In genomic region chr16:18533061-18533460, GRCm38 (mm10) we compare ENCODE assay signal across 10 mouse cellular contexts. TPM values are rescaled to one million over a fixed set of nuclear protein-coding genes. Genes with fewer than 3 reads are reported as not detected.
A peak's percentile ranks its signal among the peaks of the same experiment; 100 is the strongest.
DNase-seq lines count a peak whose midpoint lies in the region; ATAC-seq and TF ChIP-seq lines count a peak whose summit lies in the region.
"Not testable (repeated sequence)": the region's sequence is repeated elsewhere in the genome, so short reads cannot be mapped to it uniquely, and the experiment has no call there.
"Had no signal": no experiment of that assay in that cellular context is flagged by ENCODE, and none has a peak within 500 bp of the region (broad histone marks: within the 10 kb centered on the region; RNA-seq: fewer than 3 reads in every experiment).

No protein-coding gene starts in this region.

- TF ChIP-seq CTCF in hindbrain, postnatal 0 days (IDR thresholded peaks at IDR 0.05; ENCODE audit: low read depth); lung, embryonic 14.5 days (IDR thresholded peaks at IDR 0.05; ENCODE audit: low read depth): not testable (repeated sequence)

- WGBS in forebrain, embryonic 12.5 days, result 93% methylated on average over 7 of the region's 7 CpGs
- 95% methylated on average over 7 of the region's 7 CpGs for WGBS in heart, embryonic 14.5 days
- 89% methylated on average over 7 of the region's 7 CpGs for WGBS in hindbrain, postnatal 0 days
- WGBS in limb, embryonic 12.5 days, result 95% methylated on average over 7 of the region's 7 CpGs
- WGBS in lung, embryonic 14.5 days, result 96% methylated on average over 7 of the region's 7 CpGs
- 97% methylated on average over 7 of the region's 7 CpGs for WGBS in midbrain, embryonic 15.5 days
- WGBS in stomach, embryonic 15.5 days, result 93% methylated on average over 7 of the region's 7 CpGs

- H3K4me2 ChIP-seq in forebrain, embryonic 12.5 days; heart, embryonic 14.5 days (ENCODE audit: low read length); hindbrain, postnatal 0 days (ENCODE audit: low read depth, low read length); limb, embryonic 12.5 days; lung, embryonic 14.5 days; midbrain, embryonic 15.5 days; stomach, embryonic 15.5 days: not testable (repeated sequence)

- H3K9ac ChIP-seq in forebrain, embryonic 12.5 days; heart, embryonic 14.5 days (ENCODE audit: low read length); hindbrain, postnatal 0 days (replicated peaks; ENCODE audit: low read length); limb, embryonic 12.5 days (replicated peaks); lung, embryonic 14.5 days; midbrain, embryonic 15.5 days; stomach, embryonic 15.5 days: not testable (repeated sequence)

- not testable (repeated sequence) for H3K27me3 ChIP-seq in forebrain, embryonic 12.5 days; heart, embryonic 14.5 days (ENCODE audit: control insufficient read depth, insufficient read depth, low read length); hindbrain, postnatal 0 days (ENCODE audit: insufficient read depth, low read length); limb, embryonic 12.5 days; lung, embryonic 14.5 days (ENCODE audit: insufficient read depth, low read length); midbrain, embryonic 15.5 days (replicated peaks); stomach, embryonic 15.5 days (replicated peaks)

- peak; percentile 100 for ATAC-seq in activated CD4-positive, CD25-positive, alpha-beta regulatory T cell, adult 4 months
- ATAC-seq in forebrain, embryonic 12.5 days (ENCODE audit: low FRiP score), result peak; percentile 100
- ATAC-seq in heart, embryonic 14.5 days (ENCODE audit: insufficient number of reproducible peaks, insufficient read depth, low FRiP score, low read depth), result peak; percentile 100
- ATAC-seq in hindbrain, postnatal 0 days, result peak; percentile 99
- peak; percentile 100 for ATAC-seq in limb, embryonic 12.5 days (ENCODE audit: insufficient number of reproducible peaks, insufficient read depth, low FRiP score, low TSS enrichment, low read depth)
- peak; percentile 100 for ATAC-seq in lung, embryonic 14.5 days (ENCODE audit: insufficient read depth)
- ATAC-seq in midbrain, embryonic 15.5 days (replicated peaks), result peak; percentile 97
- ATAC-seq in stomach, embryonic 15.5 days (ENCODE audit: insufficient read depth, low FRiP score, low read depth), result peak; percentile 100

- not testable (repeated sequence) for H3K36me3 ChIP-seq in forebrain, embryonic 12.5 days (replicated peaks); heart, embryonic 14.5 days (ENCODE audit: control insufficient read depth, insufficient read depth, low read length); hindbrain, postnatal 0 days (ENCODE audit: insufficient read depth, low read length); limb, embryonic 12.5 days; lung, embryonic 14.5 days (ENCODE audit: insufficient read depth); midbrain, embryonic 15.5 days (replicated peaks); stomach, embryonic 15.5 days

- not testable (repeated sequence) for H3K4me1 ChIP-seq in forebrain, embryonic 12.5 days; heart, embryonic 14.5 days (ENCODE audit: control insufficient read depth in 2 of 2, insufficient read depth in 2 of 2, low read length in 2 of 2); hindbrain, postnatal 0 days (ENCODE audit: insufficient read depth, low read length); limb, embryonic 12.5 days (replicated peaks); lung, embryonic 14.5 days (ENCODE audit: insufficient read depth); midbrain, embryonic 15.5 days; stomach, embryonic 15.5 days

- H3K4me3 ChIP-seq in forebrain, embryonic 12.5 days (replicated peaks); heart, embryonic 14.5 days (ENCODE audit: control insufficient read depth in 1 of 2, insufficient read depth in 1 of 2, low read depth in 1 of 2, low read length in 2 of 2); hindbrain, postnatal 0 days (ENCODE audit: low read length); limb, embryonic 12.5 days (replicated peaks); lung, embryonic 14.5 days (ENCODE audit: low read depth, low read length); midbrain, embryonic 15.5 days; stomach, embryonic 15.5 days (replicated peaks): not testable (repeated sequence)

- H3K9me3 ChIP-seq in forebrain, embryonic 12.5 days; heart, embryonic 14.5 days (ENCODE audit: control insufficient read depth, low read length); hindbrain, postnatal 0 days (ENCODE audit: low read length); limb, embryonic 12.5 days; lung, embryonic 14.5 days (ENCODE audit: low read depth, low read length); midbrain, embryonic 15.5 days; stomach, embryonic 15.5 days: not testable (repeated sequence)

- not testable (repeated sequence) for DNase-seq in hindbrain, postnatal 0 days (ENCODE audit: low spot score); lung, embryonic 14.5 days

- not testable (repeated sequence) for H3K27ac ChIP-seq in forebrain, embryonic 12.5 days; heart, embryonic 14.5 days (replicated peaks in 1 of 2; ENCODE audit: control insufficient read depth in 1 of 2, insufficient read depth in 1 of 2, low read depth in 2 of 2, low read length in 2 of 2); hindbrain, postnatal 0 days; limb, embryonic 12.5 days; lung, embryonic 14.5 days (ENCODE audit: low read depth); midbrain, embryonic 15.5 days; stomach, embryonic 15.5 days

RNA-seq across cellular contexts. Expression of gene Rtl10, which starts 34.4 kb away (rescaled TPM):
- 1 to 10 TPM; 1.4 to 2.6 TPM for polyA plus RNA-seq in activated CD4-positive, CD25-positive, alpha-beta regulatory T cell, adult 4 months (2017; shearing (Covaris generic))
- polyA plus RNA-seq in forebrain, embryonic 12.5 days (2016; fragmentation: Nextera tagmentation; extraction: Ambion mirVana), result 1.9 and 3.3 TPM in 2 replicates
- 1.3 and 1.5 TPM in 2 replicates for polyA plus RNA-seq in heart, embryonic 14.5 days (2014; fragmentation: Nextera tagmentation; extraction: Ambion mirVana)
- total RNA-seq in hindbrain, postnatal 0 days (2014; rRNA removed), result 11.0 and 12.4 TPM in 2 replicates
- 2.5 and 2.7 TPM in 2 replicates for polyA plus RNA-seq in hindbrain, postnatal 0 days (2015; fragmentation: Nextera tagmentation; extraction: Ambion mirVana)
- 4.2 and 5.1 TPM in 2 replicates for polyA plus RNA-seq in limb, embryonic 12.5 days (2016; fragmentation: Nextera tagmentation; extraction: Ambion mirVana)
- polyA plus RNA-seq in lung, embryonic 14.5 days (2014; fragmentation: Nextera tagmentation; extraction: Ambion mirVana), result 4.2 and 4.8 TPM in 2 replicates
- polyA plus RNA-seq in midbrain, embryonic 15.5 days (2015; fragmentation: Nextera tagmentation; extraction: Ambion mirVana), result 4.4 and 5.5 TPM in 2 replicates
- 2.7 and 3.2 TPM in 2 replicates for polyA plus RNA-seq in stomach, embryonic 15.5 days (2015; fragmentation: Nextera tagmentation; extraction: Ambion mirVana)

RNA-seq across cellular contexts. Expression of gene Gnb1l, which starts 34.5 kb away (rescaled TPM):
- 10 to 100 TPM; 11.4 to 11.9 TPM for polyA plus RNA-seq in activated CD4-positive, CD25-positive, alpha-beta regulatory T cell, adult 4 months (2017; shearing (Covaris generic))
- polyA plus RNA-seq in forebrain, embryonic 12.5 days (2016; fragmentation: Nextera tagmentation; extraction: Ambion mirVana), result 11.9 and 14.7 TPM in 2 replicates
- 9.3 and 9.7 TPM in 2 replicates for polyA plus RNA-seq in heart, embryonic 14.5 days (2014; fragmentation: Nextera tagmentation; extraction: Ambion mirVana)
- 9.6 and 10.5 TPM in 2 replicates for total RNA-seq in hindbrain, postnatal 0 days (2014; rRNA removed)
- 16.9 and 18.0 TPM in 2 replicates for polyA plus RNA-seq in hindbrain, postnatal 0 days (2015; fragmentation: Nextera tagmentation; extraction: Ambion mirVana)
- 18.4 and 19.4 TPM in 2 replicates for polyA plus RNA-seq in limb, embryonic 12.5 days (2016; fragmentation: Nextera tagmentation; extraction: Ambion mirVana)
- 16.2 and 17.6 TPM in 2 replicates for polyA plus RNA-seq in lung, embryonic 14.5 days (2014; fragmentation: Nextera tagmentation; extraction: Ambion mirVana)
- 18.1 and 20.0 TPM in 2 replicates for polyA plus RNA-seq in midbrain, embryonic 15.5 days (2015; fragmentation: Nextera tagmentation; extraction: Ambion mirVana)
- 13.1 and 14.1 TPM in 2 replicates for polyA plus RNA-seq in stomach, embryonic 15.5 days (2015; fragmentation: Nextera tagmentation; extraction: Ambion mirVana)

RNA-seq across cellular contexts. Expression of gene Tbx1, which starts 57.4 kb away (rescaled TPM):
- not detected for polyA plus RNA-seq in activated CD4-positive, CD25-positive, alpha-beta regulatory T cell, adult 4 months (2017; shearing (Covaris generic))
- polyA plus RNA-seq in forebrain, embryonic 12.5 days (2016; fragmentation: Nextera tagmentation; extraction: Ambion mirVana), result 1.3 and 1.7 TPM in 2 replicates
- 0.20 and 0.80 TPM in 2 replicates for polyA plus RNA-seq in heart, embryonic 14.5 days (2014; fragmentation: Nextera tagmentation; extraction: Ambion mirVana)
- 0.37 and 4.0 TPM in 2 replicates for total RNA-seq in hindbrain, postnatal 0 days (2014; rRNA removed)
- polyA plus RNA-seq in hindbrain, postnatal 0 days (2015; fragmentation: Nextera tagmentation; extraction: Ambion mirVana), result 0.51 and 0.92 TPM in 2 replicates
- 9.4 and 11.2 TPM in 2 replicates for polyA plus RNA-seq in limb, embryonic 12.5 days (2016; fragmentation: Nextera tagmentation; extraction: Ambion mirVana)
- polyA plus RNA-seq in lung, embryonic 14.5 days (2014; fragmentation: Nextera tagmentation; extraction: Ambion mirVana), result 12.0 and 15.8 TPM in 2 replicates
- 0.80 and 0.98 TPM in 2 replicates for polyA plus RNA-seq in midbrain, embryonic 15.5 days (2015; fragmentation: Nextera tagmentation; extraction: Ambion mirVana)
- polyA plus RNA-seq in stomach, embryonic 15.5 days (2015; fragmentation: Nextera tagmentation; extraction: Ambion mirVana), result 0.85 and 1.1 TPM in 2 replicates
- total RNA-seq: liver, adult 2 months had no signal
- polyA plus RNA-seq: erythroblast, embryonic 14.5 days had no signal
